Mouse (Mus musculus) testis, adult 2 months (tissue): ENCODE measurements at regions not wholly inside any gene's neighbourhood (a gene's known extent, or its start where the extent isn't known, plus 50 kb on each side); places are given as distances from the start of the nearest gene placed in this dataset.

Experiments
- CTCF ChIP-seq: fragments of 200-500 bp; IDR thresholded peaks from 2 replicates; pipeline ENCODE4 v1.5.1; 2012; ENCODE audit warnings: low read depth, mild to moderate bottlenecking, inconsistent platforms, low read length, moderate library complexity; ENCODE audit not compliant: control insufficient read depth, insufficient read depth, insufficient replicate concordance
- POLR2A ChIP-seq: fragments of 200-500 bp; IDR thresholded peaks from 2 replicates; pipeline ENCODE4 v1.6.1; 2012; ENCODE audit warnings: low read depth, mild to moderate bottlenecking, inconsistent platforms, low read length, moderate library complexity; ENCODE audit not compliant: control insufficient read depth

GRCm38 (mm10) chr2:71628821-71629220 is 82.3 kb upstream of the Dlx2 start:
- no peak for TF ChIP-seq CTCF
- TF ChIP-seq POLR2A = no peak
